Mouse (Mus musculus): ENCODE measurements around the gene Olfr159. TPM values are rescaled to one million over a fixed set of nuclear protein-coding genes. Genes with fewer than 3 reads are reported as not detected.
A peak's percentile ranks its signal among the peaks of the same experiment; 100 is the strongest.
"Not testable (repeated sequence)": the region's sequence is repeated elsewhere in the genome, so short reads cannot be mapped to it uniquely, and the experiment has no call there.

The Olfr159 gene
- polyA plus RNA-seq (2012; rRNA removed), result not detected in 2 replicates

DNA sequence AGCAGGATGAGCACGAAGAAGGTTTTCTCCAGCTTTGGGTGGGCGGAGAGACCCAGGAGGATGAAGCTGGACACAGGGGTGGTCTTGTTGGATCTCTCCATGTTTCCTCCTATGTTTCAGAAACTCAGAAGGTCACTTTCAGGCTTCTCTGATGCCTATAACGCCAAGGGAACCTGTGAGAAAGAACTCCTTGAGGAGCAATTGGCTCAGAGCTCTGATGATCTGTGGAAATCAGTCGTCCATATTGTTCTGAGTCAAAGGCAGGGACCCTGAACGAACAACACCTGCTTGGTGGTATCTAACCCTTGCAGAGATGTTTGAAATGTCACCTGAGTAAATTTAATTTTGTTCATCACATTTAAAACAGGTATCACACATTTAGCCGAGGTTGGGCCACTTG lies at the start of gene Olfr159:
Olfr159 (minus strand) TSS at position 101 of the 400 bp plus-strand sequence.
- no peak for TF ChIP-seq CTCF (IDR thresholded peaks at IDR 0.05; ENCODE audit: borderline replicate concordance, extremely low read depth, insufficient read depth, insufficient read length)
- no peak for DNase-seq (ENCODE audit: low read depth)

DNA sequence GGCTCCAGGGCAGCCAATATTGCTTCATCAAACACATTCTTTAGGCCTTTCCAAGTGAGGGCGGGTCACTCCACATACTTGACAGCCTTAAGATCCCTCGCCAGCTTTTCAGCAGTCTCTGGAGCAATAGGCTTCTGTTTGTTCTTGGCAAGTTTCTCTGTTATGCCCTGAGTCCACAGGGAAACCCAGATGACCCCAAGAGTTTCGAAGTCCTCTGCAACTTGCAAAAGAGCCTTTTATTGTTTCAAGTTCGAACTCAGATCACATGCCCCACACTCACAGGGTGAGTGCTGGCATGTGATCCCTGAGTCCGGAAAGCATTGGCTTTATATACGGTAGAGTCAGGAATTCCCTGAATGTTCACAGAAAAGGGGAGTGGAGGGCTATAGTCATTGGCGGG lies 28.1 kb upstream of the Olfr159 start:
- TF ChIP-seq POLR2A (IDR thresholded peaks at IDR 0.05; ENCODE audit: borderline replicate concordance, extremely low read depth, insufficient read depth, insufficient read length, poor library complexity, severe bottlenecking), result no peak
- TF ChIP-seq CTCF (IDR thresholded peaks at IDR 0.05; ENCODE audit: borderline replicate concordance, extremely low read depth, insufficient read depth, insufficient read length), result no peak

DNA sequence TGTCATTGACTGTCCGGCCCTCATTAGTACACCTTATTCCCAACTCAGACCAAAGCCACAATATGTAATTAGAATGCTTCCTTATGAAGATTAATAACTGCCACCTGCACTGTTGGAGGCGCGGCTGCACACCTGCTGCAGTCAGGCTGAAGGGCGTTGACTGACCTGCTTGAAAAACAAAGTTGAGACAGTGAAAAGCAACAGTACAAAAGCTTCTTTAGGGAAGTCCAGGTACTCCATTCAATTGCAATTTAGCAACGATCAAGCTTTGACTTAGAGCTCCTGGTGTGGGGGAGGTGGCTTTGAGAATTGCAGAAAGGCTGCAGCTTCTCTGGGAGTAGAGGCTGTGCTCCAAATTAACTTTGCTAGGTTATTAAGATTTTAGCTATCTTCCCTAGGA lies 25.0 kb upstream of the Olfr159 start:
- DNase-seq (ENCODE audit: low read depth), result not testable (repeated sequence)

More for the DNA sequence above, 28.1 kb upstream of the Olfr159 start:
- no peak for DNase-seq (ENCODE audit: low read depth)

DNA sequence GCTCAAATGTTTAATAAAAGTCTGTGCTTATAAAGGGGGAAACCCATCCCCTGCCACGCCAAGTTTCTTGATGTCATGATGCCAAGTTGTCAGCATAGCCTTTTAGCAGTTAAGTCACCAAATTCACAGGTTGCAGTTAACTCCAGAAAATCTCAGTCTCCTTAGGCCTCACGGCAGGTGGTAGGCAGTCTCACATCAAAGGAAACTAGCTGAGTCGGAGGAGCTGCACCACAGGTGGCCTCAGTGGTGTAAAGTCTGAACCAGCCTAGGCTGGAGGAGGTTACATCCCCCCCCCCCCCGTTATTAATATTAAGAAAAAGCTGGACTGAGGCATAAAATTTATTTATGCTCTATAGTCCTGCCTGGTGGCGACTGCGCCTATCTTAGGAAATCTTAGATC lies 24.5 kb upstream of the Olfr159 start:
- TF ChIP-seq POLR2A (IDR thresholded peaks at IDR 0.05; ENCODE audit: borderline replicate concordance, extremely low read depth, insufficient read depth, insufficient read length, poor library complexity, severe bottlenecking) (no peak), CTCF (IDR thresholded peaks at IDR 0.05; ENCODE audit: borderline replicate concordance, extremely low read depth, insufficient read depth, insufficient read length) (no peak)
- DNase-seq (ENCODE audit: low read depth), result no peak

DNA sequence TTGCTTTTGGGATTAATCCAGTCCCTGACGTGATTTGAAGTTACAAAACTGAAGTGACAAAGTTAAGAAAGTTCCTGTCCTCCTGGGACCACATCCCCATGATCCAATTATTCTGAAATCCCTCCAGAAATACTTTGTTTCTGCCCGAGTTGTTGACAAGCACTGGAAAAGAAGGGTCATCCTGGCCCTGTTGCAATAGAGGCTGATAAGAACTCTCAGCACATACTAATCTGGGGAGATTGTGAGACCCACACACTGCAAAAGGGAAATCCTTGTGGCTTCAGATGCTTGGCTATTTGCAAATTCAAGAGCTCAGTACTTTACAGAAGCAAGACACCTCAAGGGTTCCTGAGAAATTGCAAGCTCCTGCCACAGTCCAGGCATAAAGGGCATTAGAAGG lies 1.5 kb upstream of the Olfr159 start:
- no peak for TF ChIP-seq CTCF (IDR thresholded peaks at IDR 0.05; ENCODE audit: borderline replicate concordance, extremely low read depth, insufficient read depth, insufficient read length)
- no peak for TF ChIP-seq POLR2A (IDR thresholded peaks at IDR 0.05; ENCODE audit: borderline replicate concordance, extremely low read depth, insufficient read depth, insufficient read length, poor library complexity, severe bottlenecking)
- no peak for DNase-seq (ENCODE audit: low read depth)

DNA sequence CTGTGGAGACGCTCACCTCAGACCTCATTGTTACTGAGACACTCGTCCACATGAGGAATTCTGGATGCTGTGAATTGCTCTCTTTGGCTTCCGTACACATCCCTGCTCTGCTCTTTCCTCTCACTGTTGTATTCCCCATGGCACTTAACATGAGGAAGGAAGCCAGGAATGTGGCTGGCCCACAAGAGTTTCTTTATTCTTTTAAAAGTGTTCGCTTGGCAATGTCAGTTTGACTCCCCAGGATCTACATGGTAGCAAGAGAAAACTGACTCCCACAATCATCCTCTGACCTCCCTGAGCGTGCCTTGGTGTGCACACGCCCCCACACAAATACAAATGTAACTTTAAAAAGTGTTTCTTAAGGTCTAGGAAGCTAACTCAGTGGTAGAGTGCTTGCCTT lies 817 bp upstream of the Olfr159 start:
- no peak for DNase-seq (ENCODE audit: low read depth)

GRCm38 (mm10) chr4:43769374-43769773 lies 1.4 kb downstream of the Olfr159 start:
- DNase-seq (ENCODE audit: low read depth), result no peak
- no peak for TF ChIP-seq POLR2A (IDR thresholded peaks at IDR 0.05; ENCODE audit: borderline replicate concordance, extremely low read depth, insufficient read depth, insufficient read length, poor library complexity, severe bottlenecking)
- TF ChIP-seq CTCF (IDR thresholded peaks at IDR 0.05; ENCODE audit: borderline replicate concordance, extremely low read depth, insufficient read depth, insufficient read length), result no peak

More for the DNA sequence above, 817 bp upstream of the Olfr159 start:
- TF ChIP-seq POLR2A (IDR thresholded peaks at IDR 0.05; ENCODE audit: borderline replicate concordance, extremely low read depth, insufficient read depth, insufficient read length, poor library complexity, severe bottlenecking) (no peak), CTCF (IDR thresholded peaks at IDR 0.05; ENCODE audit: borderline replicate concordance, extremely low read depth, insufficient read depth, insufficient read length) (no peak)

- TF ChIP-seq POLR2A (IDR thresholded peaks at IDR 0.05; ENCODE audit: borderline replicate concordance, extremely low read depth, insufficient read depth, insufficient read length, poor library complexity, severe bottlenecking), result no peak
- no peak for TF ChIP-seq CTCF (IDR thresholded peaks at IDR 0.05; ENCODE audit: borderline replicate concordance, extremely low read depth, insufficient read depth, insufficient read length)
- no peak for DNase-seq (ENCODE audit: low read depth)
Measured at GRCm38 (mm10) chr4:43768341-43768740, 2.5 kb downstream of the Olfr159 start.

DNA sequence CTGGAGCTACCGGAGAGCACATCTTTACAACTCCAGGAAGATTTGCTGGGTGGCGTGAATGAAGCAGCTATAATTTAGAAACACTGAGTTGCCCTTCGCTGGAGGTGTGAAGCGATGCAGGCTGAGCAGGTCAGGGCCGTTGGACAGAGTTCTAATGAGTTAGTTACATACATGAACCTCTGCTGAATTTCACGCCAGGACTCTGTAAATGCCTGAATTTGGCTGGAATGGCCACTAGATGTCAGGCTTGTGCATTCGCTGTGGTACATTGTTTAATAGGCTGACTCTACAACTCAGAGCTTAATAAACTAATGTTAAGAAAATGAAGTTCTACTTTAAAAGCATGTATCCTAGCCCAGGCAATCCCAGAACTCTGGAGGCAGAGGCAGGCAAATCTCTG lies 7.4 kb downstream of the Olfr159 start:
- peak; percentile 80 for DNase-seq (ENCODE audit: low read depth)
- TF ChIP-seq POLR2A (IDR thresholded peaks at IDR 0.05; ENCODE audit: borderline replicate concordance, extremely low read depth, insufficient read depth, insufficient read length, poor library complexity, severe bottlenecking) (no peak), CTCF (IDR thresholded peaks at IDR 0.05; ENCODE audit: borderline replicate concordance, extremely low read depth, insufficient read depth, insufficient read length) (peak; percentile 80)

- DNase-seq (ENCODE audit: low read depth), result no peak
- TF ChIP-seq POLR2A (IDR thresholded peaks at IDR 0.05; ENCODE audit: borderline replicate concordance, extremely low read depth, insufficient read depth, insufficient read length, poor library complexity, severe bottlenecking), result no peak
- no peak for TF ChIP-seq CTCF (IDR thresholded peaks at IDR 0.05; ENCODE audit: borderline replicate concordance, extremely low read depth, insufficient read depth, insufficient read length)
Measured at GRCm38 (mm10) chr4:43761336-43761735, 9.5 kb downstream of the Olfr159 start.

- DNase-seq (ENCODE audit: low read depth), result peak; percentile 17
Measured at GRCm38 (mm10) chr4:43760460-43760859, 10.3 kb downstream of the Olfr159 start.

GRCm38 (mm10) chr4:43759571-43760418 lies 11.0 kb downstream of the Olfr159 start:
- no peak for TF ChIP-seq CTCF (IDR thresholded peaks at IDR 0.05; ENCODE audit: borderline replicate concordance, extremely low read depth, insufficient read depth, insufficient read length)
- TF ChIP-seq POLR2A (IDR thresholded peaks at IDR 0.05; ENCODE audit: borderline replicate concordance, extremely low read depth, insufficient read depth, insufficient read length, poor library complexity, severe bottlenecking), result no peak
- DNase-seq (ENCODE audit: low read depth), result peak; percentile 60

More at GRCm38 (mm10) chr4:43760460-43760859, 10.3 kb downstream of the Olfr159 start:
- no peak for TF ChIP-seq POLR2A (IDR thresholded peaks at IDR 0.05; ENCODE audit: borderline replicate concordance, extremely low read depth, insufficient read depth, insufficient read length, poor library complexity, severe bottlenecking)
- TF ChIP-seq CTCF (IDR thresholded peaks at IDR 0.05; ENCODE audit: borderline replicate concordance, extremely low read depth, insufficient read depth, insufficient read length), result peak; percentile 49; the same call in 1 of the 2 replicates

All from brain, embryonic 14.5 days (tissue).